Mouse (Mus musculus) kidney, adult 10 weeks (tissue): ENCODE data around the gene Arl13b. TPM values are rescaled to one million over a fixed set of nuclear protein-coding genes. Genes with fewer than 3 reads are reported as not detected.

Experiments used
- polyA plus RNA-seq: library from polyadenylated mRNA; stranded (reverse); fragments of 350-450 nt; fragmentation: Illumina TruSeq; extraction: RNeasy Lipid Tissue Mini Kit (QIAGEN cat#74804); gene quantifications from one replicate; pipeline ENCODE4 v1.2.3, GENCODE M21; 2014; ENCODE audit warnings: low read depth, low replicate concordance

The Arl13b gene
- polyA plus RNA-seq = 18.5 TPM

GRCm38 (mm10) chr16:62846498-62847312 is at the start of gene Arl13b:
Arl13b (minus strand) TSS chr16:62847040.

GRCm38 (mm10) chr16:62854191-62855068 is 7.6 kb upstream of the Arl13b start, which contains the start of gene Pros1:
Pros1 (plus strand) TSS chr16:62854307.

GRCm38 (mm10) chr16:62814491-62814890 is 32.3 kb downstream of the Arl13b start, which contains the start of gene Stx19:
Stx19 (plus strand) TSS chr16:62814676.

GRCm38 (mm10) chr16:62786621-62787331 is 60.1 kb downstream of the Arl13b start, which contains the start of gene Nsun3:
Nsun3 (minus strand) TSS chr16:62786818.

Other genes starting within 250 kb of the Arl13b start
- gene Nsun3, start 60.2 kb downstream of the Arl13b start, polyA plus RNA-seq = 34.0 TPM
- not detected for gene Stx19, start 32.4 kb downstream of the Arl13b start, polyA plus RNA-seq
- 54.6 TPM for gene Pros1, start 7.3 kb upstream of the Arl13b start, polyA plus RNA-seq